Mouse (Mus musculus) yolk sac, embryonic 10.5 days (tissue): ENCODE data around the gene Il6st.

Experiments
- DNase-seq: peaks from one replicate; pipeline ENCODE4 v3.0.0-alpha.2; 2017; ENCODE audit warnings: low spot score

Gene Il6st

GRCm38 (mm10) chr13:112482525-112482924 lies 18.7 kb downstream of the Il6st start:
- no peak for DNase-seq

- no peak for DNase-seq
Observed at GRCm38 (mm10) chr13:112483015-112483414, 19.1 kb downstream of the Il6st start.

- no peak for DNase-seq
Observed at GRCm38 (mm10) chr13:112486236-112486635, 22.4 kb downstream of the Il6st start.

GRCm38 (mm10) chr13:112486676-112487075 lies 22.8 kb downstream of the Il6st start:
- no peak for DNase-seq

GRCm38 (mm10) chr13:112490036-112490435 lies 26.2 kb downstream of the Il6st start:
- DNase-seq, result no peak

GRCm38 (mm10) chr13:112491636-112492284 lies 27.9 kb downstream of the Il6st start:
- peak; percentile 39 for DNase-seq

- DNase-seq, result no peak
Observed at GRCm38 (mm10) chr13:112492285-112492678, 28.4 kb downstream of the Il6st start.

GRCm38 (mm10) chr13:112494590-112494989 lies 30.7 kb downstream of the Il6st start:
- no peak for DNase-seq

GRCm38 (mm10) chr13:112500027-112500426 lies 36.2 kb downstream of the Il6st start:
- no peak for DNase-seq

GRCm38 (mm10) chr13:112500466-112500865 lies 36.6 kb downstream of the Il6st start:
- no peak for DNase-seq

GRCm38 (mm10) chr13:112503846-112504245 lies 40.0 kb downstream of the Il6st start:
- DNase-seq, result no peak

- DNase-seq, result no peak
Observed at GRCm38 (mm10) chr13:112505436-112505835, 41.6 kb downstream of the Il6st start.

GRCm38 (mm10) chr13:112506766-112507165 lies 42.9 kb downstream of the Il6st start:
- DNase-seq, result no peak

GRCm38 (mm10) chr13:112507691-112508090 lies 43.8 kb downstream of the Il6st start:
- no peak for DNase-seq

- DNase-seq, result no peak
Observed at GRCm38 (mm10) chr13:112508487-112508886, 44.6 kb downstream of the Il6st start.

GRCm38 (mm10) chr13:112509465-112509864 lies 45.6 kb downstream of the Il6st start:
- peak; percentile 48 for DNase-seq

- DNase-seq, result no peak
Observed at GRCm38 (mm10) chr13:112510437-112511212, 46.8 kb downstream of the Il6st start.

- no peak for DNase-seq
Observed at GRCm38 (mm10) chr13:112511261-112511660, 47.4 kb downstream of the Il6st start.

GRCm38 (mm10) chr13:112511810-112512209 lies 47.9 kb downstream of the Il6st start:
- DNase-seq, result no peak

- no peak for DNase-seq
Observed at GRCm38 (mm10) chr13:112512824-112513223, 49.0 kb downstream of the Il6st start.

- no peak for DNase-seq
Observed at GRCm38 (mm10) chr13:112514546-112514945, 50.7 kb downstream of the Il6st start.

GRCm38 (mm10) chr13:112522261-112522660 lies 58.4 kb downstream of the Il6st start:
- DNase-seq, result no peak

- DNase-seq, result no peak
Observed at GRCm38 (mm10) chr13:112522896-112523295, 59.0 kb downstream of the Il6st start.
